Mouse (Mus musculus): ENCODE results near the gene Rnf130. TPM values are rescaled to one million over a fixed set of nuclear protein-coding genes. Genes with fewer than 3 reads are reported as not detected.

Rnf130 gene
- polyA plus RNA-seq (2015; fragmentation: Illumina TruSeq; extraction: RNeasy Lipid Tissue Mini Kit (QIAGEN cat#74804); ENCODE audit: insufficient read depth, low read depth, low replicate concordance): 32.8 TPM

DNA sequence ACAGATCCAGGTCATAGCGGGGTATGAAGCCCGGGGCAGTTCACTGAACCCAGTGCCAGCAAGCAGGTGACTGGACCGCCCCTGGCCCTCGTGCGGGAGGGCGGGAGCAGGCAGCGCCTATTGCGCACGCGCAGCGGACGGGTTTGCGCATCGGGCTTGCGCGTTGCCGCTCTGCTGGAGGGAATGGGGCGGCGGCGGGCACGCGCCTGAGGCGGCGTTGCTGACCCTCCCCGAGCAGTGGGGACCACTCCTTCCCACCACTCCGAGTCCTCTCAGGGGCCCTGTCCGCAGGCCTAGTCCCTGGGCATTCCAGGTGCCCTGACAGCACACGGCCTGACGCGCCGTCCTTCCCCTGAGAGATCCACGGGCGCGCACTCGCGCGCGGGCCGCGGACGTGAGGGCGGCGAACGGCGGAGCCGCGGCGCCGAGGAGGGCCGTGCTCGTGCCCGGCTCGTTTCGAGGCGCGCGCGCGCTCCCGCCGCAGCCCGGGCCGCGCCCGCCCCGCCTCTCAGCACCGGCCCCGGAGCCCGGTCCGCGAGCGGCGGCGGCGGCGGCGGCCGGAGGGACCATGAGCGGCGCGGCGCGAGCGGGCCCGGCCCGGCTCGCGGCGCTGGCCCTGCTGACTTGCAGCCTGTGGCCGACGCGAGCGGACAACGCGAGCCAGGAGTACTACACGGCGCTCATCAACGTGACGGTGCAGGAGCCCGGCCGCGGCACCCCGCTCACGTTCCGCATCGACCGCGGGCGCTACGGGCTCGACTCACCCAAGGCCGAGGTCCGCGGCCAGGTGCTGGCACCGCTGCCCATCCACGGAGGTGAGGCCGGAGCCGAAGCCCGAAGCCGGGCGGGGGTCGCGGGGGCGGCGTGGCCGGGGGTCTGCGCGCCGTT is at the start of gene Rnf130:
Rnf130 (plus strand) TSS at position 514 of the 888 bp plus-strand sequence.

DNA sequence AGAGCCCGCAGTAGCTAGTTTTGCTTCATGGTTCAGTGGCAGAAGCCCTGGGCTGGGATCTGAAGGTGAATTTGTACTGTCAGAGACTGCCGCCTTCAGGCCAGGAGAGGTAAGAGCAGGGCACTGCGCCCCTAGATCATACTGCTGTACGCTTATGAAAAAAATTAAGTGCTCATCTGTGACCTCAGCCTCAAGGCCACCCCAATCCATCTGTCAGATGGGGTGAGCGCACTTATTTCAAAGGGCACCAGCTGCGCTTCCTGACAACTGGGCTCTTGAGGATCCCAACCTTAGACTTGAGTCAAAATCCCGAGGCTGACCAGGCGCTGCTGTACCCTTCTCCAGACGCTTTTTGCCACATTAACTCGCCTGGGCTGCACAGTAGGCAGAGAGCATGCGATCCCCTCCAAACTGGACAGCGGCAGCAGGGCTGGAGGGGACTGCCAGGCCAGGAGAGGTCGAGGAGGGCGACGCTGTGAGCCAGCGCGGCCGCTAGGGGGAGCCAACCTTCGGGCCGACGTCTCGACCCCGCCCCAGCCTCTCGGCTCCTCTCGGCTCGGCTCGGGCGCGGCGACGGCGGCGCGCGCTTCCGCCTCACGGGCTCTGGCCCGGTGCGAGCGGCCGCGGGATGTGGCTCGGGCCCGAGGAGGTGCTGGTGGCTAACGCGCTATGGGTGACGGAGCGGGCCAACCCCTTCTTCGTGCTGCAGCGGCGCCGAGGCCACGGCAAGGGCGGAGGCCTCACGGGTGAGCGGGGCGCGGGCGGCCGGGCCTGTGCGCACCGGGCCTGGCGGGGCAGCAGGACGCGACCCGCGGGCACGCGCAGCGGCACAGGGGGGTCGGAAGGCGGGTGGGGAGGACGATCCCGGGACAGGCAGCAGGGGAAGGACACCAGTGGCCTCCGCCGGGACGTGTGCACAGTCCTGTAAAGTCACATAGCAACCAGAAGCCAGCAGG is 105.9 kb downstream of the Rnf130 start, which contains the start of gene Tbc1d9b:
Tbc1d9b (plus strand) TSS at position 586 of the 956 bp plus-strand sequence.

Other genes starting within 250 kb of the Rnf130 start
- gene Gfpt2, start 231.2 kb upstream of the Rnf130 start, polyA plus RNA-seq (2015; fragmentation: Illumina TruSeq; extraction: RNeasy Lipid Tissue Mini Kit (QIAGEN cat#74804); ENCODE audit: insufficient read depth, low read depth, low replicate concordance): 8.8 TPM
- gene Mapk9, start 178.6 kb upstream of the Rnf130 start, polyA plus RNA-seq (2015; fragmentation: Illumina TruSeq; extraction: RNeasy Lipid Tissue Mini Kit (QIAGEN cat#74804); ENCODE audit: insufficient read depth, low read depth, low replicate concordance): 8.7 TPM
- gene Rasgef1c, start 123.5 kb upstream of the Rnf130 start, polyA plus RNA-seq (2015; fragmentation: Illumina TruSeq; extraction: RNeasy Lipid Tissue Mini Kit (QIAGEN cat#74804); ENCODE audit: insufficient read depth, low read depth, low replicate concordance): 0.54 TPM
- gene Tbc1d9b, start 106.0 kb downstream of the Rnf130 start, polyA plus RNA-seq (2015; fragmentation: Illumina TruSeq; extraction: RNeasy Lipid Tissue Mini Kit (QIAGEN cat#74804); ENCODE audit: insufficient read depth, low read depth, low replicate concordance): 12.1 TPM
- 0.76 TPM for gene Mrnip, start 149.1 kb downstream of the Rnf130 start, polyA plus RNA-seq (2015; fragmentation: Illumina TruSeq; extraction: RNeasy Lipid Tissue Mini Kit (QIAGEN cat#74804); ENCODE audit: insufficient read depth, low read depth, low replicate concordance)
- 103 TPM for gene Sqstm1, start 185.5 kb downstream of the Rnf130 start, polyA plus RNA-seq (2015; fragmentation: Illumina TruSeq; extraction: RNeasy Lipid Tissue Mini Kit (QIAGEN cat#74804); ENCODE audit: insufficient read depth, low read depth, low replicate concordance)
- gene Mgat4b, start 185.5 kb downstream of the Rnf130 start, polyA plus RNA-seq (2015; fragmentation: Illumina TruSeq; extraction: RNeasy Lipid Tissue Mini Kit (QIAGEN cat#74804); ENCODE audit: insufficient read depth, low read depth, low replicate concordance): 25.8 TPM
- gene Ltc4s, start 213.3 kb downstream of the Rnf130 start, polyA plus RNA-seq (2015; fragmentation: Illumina TruSeq; extraction: RNeasy Lipid Tissue Mini Kit (QIAGEN cat#74804); ENCODE audit: insufficient read depth, low read depth, low replicate concordance): 6.6 TPM

All from pancreas, adult 10 weeks (tissue).